Comparison of ENCODE assay signal across 16 mouse cellular contexts in the genomic region with DNA sequence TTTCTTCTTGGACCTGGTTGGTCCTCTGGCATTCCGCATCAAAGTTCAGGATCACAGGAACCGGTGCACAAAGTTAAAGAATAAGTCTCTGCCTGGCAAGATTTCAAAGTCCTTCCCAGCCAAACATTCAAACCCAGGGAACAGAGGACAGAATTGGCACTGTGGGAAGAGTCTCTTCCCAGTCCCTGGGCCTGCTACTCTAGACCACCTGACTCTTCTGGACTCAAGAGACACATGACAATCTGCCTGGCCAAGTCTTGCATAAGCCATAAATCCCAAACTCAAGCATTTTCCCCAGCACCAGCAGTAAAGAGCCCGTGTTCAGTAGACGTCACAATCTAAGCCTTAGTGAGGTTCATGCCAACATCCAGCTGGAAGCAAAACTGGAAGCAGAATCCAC. TPM values are rescaled to one million over a fixed set of nuclear protein-coding genes. Genes with fewer than 3 reads are reported as not detected.
DNase-seq lines count a peak whose midpoint lies in the region; ATAC-seq and TF ChIP-seq lines count a peak whose summit lies in the region.
"Had no signal": no experiment of that assay in that cellular context is flagged by ENCODE, and none has a peak within 500 bp of the region (broad histone marks: within the 10 kb centered on the region; RNA-seq: fewer than 3 reads in every experiment).

No protein-coding gene starts in this region.

- peaks cover 42% of the 10 kb centered on the region for H3K36me3 ChIP-seq in forebrain, postnatal 0 days (ENCODE audit: insufficient read depth)

- no peak overlapping the region for H3K4me3 ChIP-seq in forebrain, postnatal 0 days (ENCODE audit: low read depth, low read length)
- H3K4me3 ChIP-seq: stomach, embryonic 15.5 days had no signal

- intact Hi-C loops in heart, postnatal 25 days (cut with DNase I), result loop anchor here (5.0 kb wide), 1 partner anchor 124 kb away; the partner anchor contains the start of gene Agbl3

- peak; percentile 36 for DNase-seq in heart, adult 8-10 months (ENCODE audit: low spot score)
- no peak for DNase-seq in heart, postnatal 25 days (ENCODE audit: low spot score)
- DNase-seq in right cerebral cortex, postnatal 10 days (ENCODE audit: low spot score in 2 of 2), result peak; percentile 35 to 50
- DNase-seq in right cerebral cortex, postnatal 4 days, result no peak
- DNase-seq in kidney, postnatal 14 days, result peak; percentile 82
- DNase-seq in forebrain, postnatal 0 days, result no peak
- DNase-seq in urinary bladder, adult 2 months (ENCODE audit: low spot score), result no peak
- DNase-seq: cerebellum, adult 11 months had no signal

- no peak overlapping the region for H3K9ac ChIP-seq in forebrain, postnatal 0 days
- H3K9ac ChIP-seq: stomach, embryonic 15.5 days had no signal

- 78% methylated on average over 4 of the region's 4 CpGs for WGBS in forebrain, postnatal 0 days

- no peaks in the 10 kb centered on the region for H3K9me3 ChIP-seq in forebrain, postnatal 0 days (ENCODE audit: low read length)
- H3K9me3 ChIP-seq: stomach, embryonic 15.5 days had no signal

- no peak overlapping the region for H3K4me2 ChIP-seq in forebrain, postnatal 0 days (ENCODE audit: low read depth)
- H3K4me2 ChIP-seq: stomach, embryonic 15.5 days had no signal

- peaks cover 13% of the 10 kb centered on the region; the same call in 1 of the 2 replicates for H3K4me1 ChIP-seq in forebrain, postnatal 0 days (ENCODE audit: insufficient read depth)

- H3K27ac ChIP-seq in forebrain, postnatal 0 days (ENCODE audit: low read depth, low read length), result no peak overlapping the region
- H3K27ac ChIP-seq: stomach, embryonic 15.5 days had no signal

- no peak for TF ChIP-seq CTCF in forebrain, postnatal 0 days (IDR thresholded peaks at IDR 0.05; ENCODE audit: low read depth)

- no peaks in the 10 kb centered on the region for H3K27me3 ChIP-seq in forebrain, postnatal 0 days (ENCODE audit: insufficient read depth, low read length)
- H3K27me3 ChIP-seq: stomach, embryonic 15.5 days had no signal

- no peak for ATAC-seq in forebrain, postnatal 0 days
- ATAC-seq: intestine, postnatal 0 days had no signal

RNA-seq across cellular contexts. Expression of gene Wdr91, which starts 4.0 kb away (rescaled TPM):
- total RNA-seq in heart, adult 8-10 months (2022), result 10 to 100 TPM; 11.6 to 15.9 (median 13.3) TPM
- total RNA-seq in heart, postnatal 25 days (2021), result 10 to 100 TPM; 12.0 to 13.5 TPM
- 28.4 and 37.3 TPM in 2 replicates for total RNA-seq in forebrain, postnatal 0 days (2014; rRNA removed)
- 11.8 and 14.6 TPM in 2 replicates for polyA plus RNA-seq in forebrain, postnatal 0 days (2015; fragmentation: Nextera tagmentation; extraction: Ambion mirVana)
- 12.7 and 13.6 TPM in 2 replicates for polyA plus RNA-seq in urinary bladder, adult 2 months (2012; rRNA removed)

RNA-seq across cellular contexts. Expression of gene Stra8, which starts 13.3 kb away (rescaled TPM):
- not detected for total RNA-seq in heart, adult 8-10 months (2022)
- total RNA-seq in heart, postnatal 25 days (2021), result not detected
- not detected in 2 replicates for total RNA-seq in forebrain, postnatal 0 days (2014; rRNA removed)
- not detected in 2 replicates for polyA plus RNA-seq in forebrain, postnatal 0 days (2015; fragmentation: Nextera tagmentation; extraction: Ambion mirVana)
- polyA plus RNA-seq in urinary bladder, adult 2 months (2012; rRNA removed), result not detected in 2 replicates
- total RNA-seq: hematopoietic stem cell, adult 5-6 weeks; left cerebral cortex, postnatal 36 days; megakaryocyte-erythroid progenitor cell, adult 5-6 weeks had no signal
- polyA plus RNA-seq: embryonic facial prominence, embryonic 11.5 days; frontal cortex, adult 2 months; intestine, postnatal 0 days; neural tube, embryonic 11.5 days; stomach, embryonic 15.5 days had no signal

RNA-seq across cellular contexts. Expression of gene Cyren, which starts 28.8 kb away (rescaled TPM):
- total RNA-seq in heart, adult 8-10 months (2022), result 1 to 10 TPM; 3.7 to 4.2 (median 3.8) TPM
- total RNA-seq in heart, postnatal 25 days (2021), result 1 to 10 TPM; 3.8 to 4.1 TPM
- total RNA-seq in forebrain, postnatal 0 days (2014; rRNA removed), result 5.7 and 6.3 TPM in 2 replicates
- polyA plus RNA-seq in forebrain, postnatal 0 days (2015; fragmentation: Nextera tagmentation; extraction: Ambion mirVana), result 4.5 and 5.0 TPM in 2 replicates
- polyA plus RNA-seq in urinary bladder, adult 2 months (2012; rRNA removed), result 8.1 and 9.1 TPM in 2 replicates

RNA-seq across cellular contexts. Expression of gene Tmem140, which starts 43.7 kb away (rescaled TPM):
- total RNA-seq in heart, adult 8-10 months (2022), result 10 to 100 TPM; 17.8 to 27.1 (median 24.5) TPM
- total RNA-seq in heart, postnatal 25 days (2021), result 10 to 100 TPM; 20.0 to 25.3 TPM
- total RNA-seq in forebrain, postnatal 0 days (2014; rRNA removed), result 1.6 and 7.3 TPM in 2 replicates
- polyA plus RNA-seq in forebrain, postnatal 0 days (2015; fragmentation: Nextera tagmentation; extraction: Ambion mirVana), result 0.45 and 0.48 TPM in 2 replicates
- 18.3 and 19.8 TPM in 2 replicates for polyA plus RNA-seq in urinary bladder, adult 2 months (2012; rRNA removed)

Comparison
In these comparisons a context has a peak if more than half of its experiments do, and no peak if none do; other contexts are left out.
1. DNase-seq: peak in heart, adult 8-10 months (single experiment), right cerebral cortex, postnatal 10 days (2 of 2) and kidney, postnatal 14 days (single experiment); none in heart, postnatal 25 days (single experiment), right cerebral cortex, postnatal 4 days (single experiment), forebrain, postnatal 0 days (single experiment) and urinary bladder, adult 2 months (single experiment).